Mouse (Mus musculus): ENCODE data around the gene 9630041A04Rik.

- TF ChIP-seq GATA1 (IDR thresholded peaks at IDR 0.05; ENCODE audit: low read length) (no peak), TAL1 (IDR thresholded peaks at IDR 0.05; ENCODE audit: low read length) (no peak)
Observed at GRCm38 (mm10) chr9:101845691-101846090, 15.9 kb upstream of the 9630041A04Rik start.
